Mouse (Mus musculus): ENCODE measurements around the gene Zfr. TPM values are rescaled to one million over a fixed set of nuclear protein-coding genes. Genes with fewer than 3 reads are reported as not detected.
"Not testable (repeated sequence)": the region's sequence is repeated elsewhere in the genome, so short reads cannot be mapped to it uniquely, and the experiment has no call there.

Zfr gene
- polyA plus RNA-seq, 1 experiment = 35.9 TPM

DNA sequence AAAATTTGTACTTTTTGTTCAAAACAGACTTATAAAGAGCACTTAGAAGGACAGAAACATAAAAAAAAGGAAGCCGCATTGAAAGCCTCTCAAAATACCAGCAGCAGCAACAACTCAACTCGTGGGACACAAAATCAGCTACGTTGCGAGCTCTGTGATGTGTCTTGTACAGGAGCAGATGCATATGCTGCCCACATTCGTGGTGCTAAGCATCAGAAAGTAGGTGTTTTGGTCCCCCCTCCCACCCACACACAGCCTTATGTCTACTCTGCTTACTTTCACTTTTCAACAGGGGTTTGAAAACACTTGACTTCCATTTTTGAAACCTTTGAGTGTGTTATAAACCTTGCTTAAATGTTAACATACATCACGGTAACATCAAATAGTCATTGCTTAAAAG lies 31.9 kb downstream of the Zfr start:
- H3K79me2 ChIP-seq (ENCODE audit: control insufficient read depth, insufficient read depth) = peaks cover 18% of the 10 kb centered on the region
- no peak for TF ChIP-seq CEBPB (IDR thresholded peaks at IDR 0.05; ENCODE audit: insufficient read depth, poor library complexity, severe bottlenecking)
- TF ChIP-seq TCF3 (IDR thresholded peaks at IDR 0.05; ENCODE audit: insufficient read length, low read depth) = no peak
- no peak for TF ChIP-seq POLR2AphosphoS2 (IDR thresholded peaks at IDR 0.05; ENCODE audit: insufficient read length, low read depth)
- no peak for TF ChIP-seq SRF (IDR thresholded peaks at IDR 0.05; ENCODE audit: control insufficient read depth, insufficient read length, low read depth)
- no peak for TF ChIP-seq POLR2A (IDR thresholded peaks at IDR 0.05; ENCODE audit: insufficient read length, low read depth)
- peaks cover 81% of the 10 kb centered on the region for H3K36me3 ChIP-seq (ENCODE audit: control insufficient read depth, insufficient read depth)
- no peaks in the 10 kb centered on the region for H3K27me3 ChIP-seq (ENCODE audit: control insufficient read depth, insufficient read depth, insufficient read length)
- no peak overlapping the region for H3K4me3 ChIP-seq
- no peak overlapping the region for H3K4me2 ChIP-seq (ENCODE audit: low read depth)
- H3ac ChIP-seq (ENCODE audit: control insufficient read depth, insufficient read length) = no peak overlapping the region

DNA sequence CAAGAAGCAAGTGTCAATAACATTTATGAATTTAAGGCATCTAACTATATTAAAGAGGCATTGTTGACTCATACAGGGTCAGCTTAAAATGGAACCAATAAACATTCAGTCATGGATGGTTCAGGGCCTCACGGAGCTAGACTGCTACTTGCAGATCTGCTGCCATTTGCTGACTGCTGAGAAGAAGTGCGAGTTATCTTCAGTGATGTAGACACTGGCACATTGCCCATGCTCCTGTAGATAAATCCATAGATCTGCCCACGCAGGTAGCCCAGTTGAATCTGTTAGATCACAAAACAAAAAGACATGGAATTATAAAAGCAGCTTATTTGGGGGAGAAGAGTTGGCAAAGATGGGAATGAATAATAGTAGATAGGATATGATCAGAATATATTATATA lies 36.1 kb downstream of the Zfr start:
- H3ac ChIP-seq (ENCODE audit: control insufficient read depth, insufficient read length) = no peak overlapping the region
- H3K27me3 ChIP-seq (ENCODE audit: control insufficient read depth, insufficient read depth, insufficient read length) = no peaks in the 10 kb centered on the region
- H3K36me3 ChIP-seq (ENCODE audit: control insufficient read depth, insufficient read depth) = peaks cover 89% of the 10 kb centered on the region
- no peaks in the 10 kb centered on the region for H3K79me2 ChIP-seq (ENCODE audit: control insufficient read depth, insufficient read depth)
- TF ChIP-seq POLR2AphosphoS2 (IDR thresholded peaks at IDR 0.05; ENCODE audit: insufficient read length, low read depth) (peak; percentile 59), POLR2A (IDR thresholded peaks at IDR 0.05; ENCODE audit: insufficient read length, low read depth) (no peak)
- H3K4me3 ChIP-seq = no peak overlapping the region
- no peak overlapping the region for H3K4me2 ChIP-seq (ENCODE audit: low read depth)

DNA sequence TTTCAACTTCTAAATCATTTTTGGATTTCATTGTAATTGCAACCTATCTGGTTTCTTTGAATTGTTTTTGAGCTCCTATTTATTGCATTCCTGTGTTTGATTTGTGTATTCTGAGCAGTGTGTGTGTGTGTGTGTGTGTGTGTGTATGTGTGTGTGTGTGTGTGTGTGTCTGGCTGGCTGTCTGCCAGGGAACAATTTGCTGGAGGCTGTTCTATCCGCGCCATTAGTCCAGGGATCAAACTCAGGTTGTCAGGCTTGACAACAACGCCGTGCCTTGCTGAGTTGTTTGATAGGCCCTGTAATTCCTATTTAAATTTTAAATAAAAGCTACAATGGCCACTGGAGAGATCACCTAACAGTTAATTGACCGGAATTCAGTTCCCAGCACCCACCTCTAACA lies 60.5 kb downstream of the Zfr start:
- Histone ChIP-seq H3K4me3 (no peak overlapping the region), H3K27me3 (ENCODE audit: control insufficient read depth, insufficient read depth, insufficient read length) (no peaks in the 10 kb centered on the region), H3K4me2 (ENCODE audit: low read depth) (no peak overlapping the region), H3K79me2 (ENCODE audit: control insufficient read depth, insufficient read depth) (peaks cover 6% of the 10 kb centered on the region), H3ac (ENCODE audit: control insufficient read depth, insufficient read length) (no peak overlapping the region), H3K36me3 (ENCODE audit: control insufficient read depth, insufficient read depth) (peaks cover 78% of the 10 kb centered on the region)
- TF ChIP-seq USF1 (IDR thresholded peaks at IDR 0.05; ENCODE audit: low read depth) (no peak), E2F4 (IDR thresholded peaks at IDR 0.05; ENCODE audit: insufficient read depth) (no peak)

DNA sequence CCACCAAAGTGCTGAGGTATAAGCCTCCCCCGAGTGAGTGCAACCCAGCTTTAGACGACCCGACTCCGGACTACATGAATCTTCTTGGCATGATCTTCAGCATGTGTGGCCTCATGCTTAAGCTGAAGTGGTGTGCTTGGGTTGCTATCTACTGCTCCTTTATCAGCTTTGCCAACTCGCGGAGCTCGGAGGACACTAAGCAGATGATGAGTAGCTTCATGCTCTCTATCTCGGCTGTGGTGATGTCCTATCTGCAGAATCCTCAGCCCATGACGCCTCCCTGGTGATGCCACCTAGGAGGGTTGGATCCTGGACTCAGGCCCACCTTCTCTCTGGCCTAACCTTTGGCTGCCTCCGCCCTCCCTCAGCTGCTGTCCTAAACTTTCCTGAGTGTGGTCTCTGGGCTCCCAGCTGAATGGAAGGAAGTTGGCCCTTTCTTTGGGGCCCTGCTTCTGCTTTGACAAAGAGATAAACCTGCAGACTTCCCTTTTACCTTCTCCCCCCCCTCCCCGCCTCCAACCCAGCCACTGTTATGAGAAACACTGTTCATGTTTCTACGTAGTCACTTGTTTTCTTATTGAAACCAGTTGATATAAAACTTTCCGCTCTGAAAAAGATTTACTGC lies 63.7 kb downstream of the Zfr start:
- not testable (repeated sequence) for H3K27me3 ChIP-seq (ENCODE audit: control insufficient read depth, insufficient read depth, insufficient read length); H3K79me2 ChIP-seq (ENCODE audit: control insufficient read depth, insufficient read depth); H3K4me2 ChIP-seq (ENCODE audit: low read depth); H3ac ChIP-seq (ENCODE audit: control insufficient read depth, insufficient read length); H3K4me3 ChIP-seq
- peaks cover 78% of the 10 kb centered on the region for H3K36me3 ChIP-seq (ENCODE audit: control insufficient read depth, insufficient read depth)

DNA sequence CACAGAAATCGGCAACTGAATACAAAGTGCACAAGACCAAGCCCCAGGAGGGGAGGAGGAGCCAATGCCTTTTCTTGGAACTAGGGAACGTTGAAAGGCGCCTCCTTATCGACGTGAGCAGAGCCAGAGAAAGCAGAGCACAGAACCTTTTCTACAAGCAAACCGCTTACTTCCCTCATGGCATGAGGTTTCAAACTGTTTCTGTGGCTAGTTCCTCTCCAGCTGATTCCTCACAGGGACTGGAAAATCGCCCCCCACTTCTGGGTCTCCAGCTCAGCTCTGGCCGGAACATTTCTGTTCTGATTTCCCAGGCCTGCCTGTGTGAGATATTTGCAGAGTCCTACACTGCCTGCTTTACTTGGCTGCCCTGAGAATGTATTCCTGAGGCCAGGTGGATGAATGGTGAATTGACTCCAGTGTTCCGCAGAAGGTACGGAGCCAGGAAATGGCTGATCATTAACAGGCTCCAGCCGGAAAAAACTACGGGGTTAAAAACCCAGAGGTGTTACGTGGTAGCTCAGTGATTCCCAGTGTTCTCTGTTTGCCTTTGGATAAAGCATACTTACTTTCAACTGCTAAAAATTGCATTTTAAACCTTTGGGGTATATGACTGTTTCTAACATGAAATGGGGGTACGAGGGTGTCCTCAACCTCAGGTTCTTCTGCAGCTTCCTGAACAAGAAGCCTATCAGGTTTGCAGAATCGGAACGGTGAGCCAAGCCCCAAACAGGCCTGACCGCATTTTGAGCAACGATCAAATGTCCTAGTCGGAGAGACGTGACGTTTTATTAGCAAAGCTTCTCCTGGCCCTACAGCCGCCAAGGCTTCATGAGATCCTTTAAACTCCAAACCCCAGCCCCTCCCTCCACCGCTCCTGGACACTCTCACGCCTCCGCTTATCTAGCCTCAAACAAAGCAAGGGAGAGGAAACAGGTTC lies 76.5 kb downstream of the Zfr start:
- Histone ChIP-seq H3ac (ENCODE audit: control insufficient read depth, insufficient read length) (no peak overlapping the region), H3K79me2 (ENCODE audit: control insufficient read depth, insufficient read depth) (no peaks in the 10 kb centered on the region), H3K4me2 (ENCODE audit: low read depth) (no peak overlapping the region), H3K36me3 (ENCODE audit: control insufficient read depth, insufficient read depth) (peaks cover 32% of the 10 kb centered on the region), H3K4me3 (no peak overlapping the region), H3K27me3 (ENCODE audit: control insufficient read depth, insufficient read depth, insufficient read length) (no peaks in the 10 kb centered on the region)
- TF ChIP-seq POLR2A (IDR thresholded peaks at IDR 0.05; ENCODE audit: insufficient read length, low read depth) (no peak), POLR2AphosphoS2 (IDR thresholded peaks at IDR 0.05; ENCODE audit: insufficient read length, low read depth) (peak; percentile 9)

DNA sequence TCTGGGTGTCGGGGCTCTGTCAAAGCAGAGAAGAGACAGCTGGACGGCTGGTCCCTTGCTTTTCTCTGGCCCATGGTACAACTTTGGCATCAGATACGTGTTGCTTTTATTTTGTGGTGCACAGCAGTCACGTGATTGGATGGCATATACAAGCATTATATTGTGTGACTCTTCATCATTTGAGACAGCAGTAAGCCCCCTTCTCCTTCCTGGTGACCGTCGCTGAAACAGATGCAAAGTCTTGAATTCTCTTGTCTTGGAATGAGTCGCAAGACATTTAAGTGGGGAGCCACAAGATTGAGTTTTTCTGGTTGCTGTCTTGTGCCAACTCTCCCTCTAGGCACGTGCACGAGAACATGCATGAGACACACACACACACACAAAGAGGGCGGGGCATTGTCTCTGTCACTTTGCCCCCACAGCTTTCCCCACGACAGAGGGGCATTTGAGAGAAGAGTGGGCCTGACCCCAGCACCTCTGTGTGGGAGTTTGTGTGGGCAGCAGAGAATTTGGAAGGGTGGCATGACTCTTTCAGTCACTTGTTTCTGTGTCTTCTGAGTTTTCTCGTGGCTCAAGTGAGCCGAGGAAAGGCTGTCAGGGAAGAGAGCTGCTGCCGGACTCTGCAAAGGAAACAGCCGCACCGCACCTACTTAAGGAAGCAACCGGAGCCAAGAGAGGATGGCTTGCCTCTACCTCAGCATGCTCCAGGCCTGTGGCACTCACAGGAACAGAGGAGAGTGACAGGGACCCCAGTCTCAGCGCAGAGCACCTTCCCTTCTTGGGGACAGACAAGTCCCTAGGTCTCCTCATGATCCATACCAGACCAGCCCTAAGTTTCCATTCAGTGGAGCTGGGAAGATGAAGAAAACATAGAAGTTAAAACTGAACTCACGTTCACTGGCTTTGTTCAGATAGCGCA lies 77.4 kb downstream of the Zfr start:
- peak; percentile 7 for TF ChIP-seq POLR2AphosphoS2 (IDR thresholded peaks at IDR 0.05; ENCODE audit: insufficient read length, low read depth)
- TF ChIP-seq POLR2A (IDR thresholded peaks at IDR 0.05; ENCODE audit: insufficient read length, low read depth) = no peak
- no peaks in the 10 kb centered on the region for H3K79me2 ChIP-seq (ENCODE audit: control insufficient read depth, insufficient read depth)
- H3ac ChIP-seq (ENCODE audit: control insufficient read depth, insufficient read length) = no peak overlapping the region
- no peak overlapping the region for H3K4me3 ChIP-seq
- H3K36me3 ChIP-seq (ENCODE audit: control insufficient read depth, insufficient read depth) = peaks cover 29% of the 10 kb centered on the region
- H3K4me2 ChIP-seq (ENCODE audit: low read depth) = no peak overlapping the region
- no peaks in the 10 kb centered on the region for H3K27me3 ChIP-seq (ENCODE audit: control insufficient read depth, insufficient read depth, insufficient read length)

DNA sequence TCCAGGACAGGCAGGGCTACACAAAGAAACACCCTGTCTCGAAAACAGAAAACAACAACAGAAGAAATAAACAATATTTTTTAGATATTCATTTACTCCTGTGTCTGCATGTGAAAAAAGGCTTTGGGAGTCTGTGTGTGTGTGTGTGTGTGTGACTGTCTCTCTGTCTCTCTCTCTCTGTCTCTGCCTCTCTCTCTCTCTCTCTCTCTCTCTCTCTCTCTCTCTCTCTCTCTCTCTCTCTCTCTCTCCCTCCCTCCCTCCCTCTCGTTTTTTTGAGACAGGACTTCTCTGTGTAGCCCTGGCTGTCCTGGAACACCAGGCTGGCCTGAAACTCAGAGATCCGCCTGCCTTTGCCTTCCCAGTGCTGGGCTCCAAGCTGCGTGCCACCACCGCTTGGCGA lies 78.3 kb downstream of the Zfr start:
- no peak for TF ChIP-seq SRF (IDR thresholded peaks at IDR 0.05; ENCODE audit: control insufficient read depth, insufficient read length, low read depth)
- TF ChIP-seq REST (IDR thresholded peaks at IDR 0.05; ENCODE audit: insufficient read depth, insufficient read length) = no peak
- peak; percentile 24 for TF ChIP-seq POLR2AphosphoS2 (IDR thresholded peaks at IDR 0.05; ENCODE audit: insufficient read length, low read depth)
- no peak for TF ChIP-seq E2F4 (IDR thresholded peaks at IDR 0.05; ENCODE audit: insufficient read depth)
- no peak for TF ChIP-seq POLR2A (IDR thresholded peaks at IDR 0.05; ENCODE audit: insufficient read length, low read depth)
- TF ChIP-seq TCF12 (IDR thresholded peaks at IDR 0.05; ENCODE audit: insufficient read depth, poor library complexity, severe bottlenecking) = no peak
- Histone ChIP-seq H3K4me3 (no peak overlapping the region), H3ac (ENCODE audit: control insufficient read depth, insufficient read length) (no peak overlapping the region), H3K4me2 (ENCODE audit: low read depth) (no peak overlapping the region), H3K27me3 (ENCODE audit: control insufficient read depth, insufficient read depth, insufficient read length) (no peaks in the 10 kb centered on the region), H3K79me2 (ENCODE audit: control insufficient read depth, insufficient read depth) (no peaks in the 10 kb centered on the region), H3K36me3 (ENCODE audit: control insufficient read depth, insufficient read depth) (peaks cover 20% of the 10 kb centered on the region)
